Mouse (Mus musculus) C2C12 (cell line): ENCODE results near the gene Sdhaf1. TPM values are rescaled to one million over a fixed set of nuclear protein-coding genes. Genes with fewer than 3 reads are reported as not detected.

Experiments used
- H3K27me3 ChIP-seq: one replicate; pipeline ENCODE4 v1.6.1; 2011; ENCODE audit not compliant: control insufficient read depth, insufficient read depth, insufficient read length
- H3K36me3 ChIP-seq: one replicate; pipeline ENCODE4 v1.6.1; 2011; ENCODE audit not compliant: control insufficient read depth, insufficient read depth
- H3K4me3 ChIP-seq: one replicate; pipeline ENCODE4 v1.5.1; 2011; ENCODE audit warnings: mild to moderate bottlenecking, control low read depth; ENCODE audit not compliant: poor library complexity, insufficient read depth, severe bottlenecking
- H3K79me2 ChIP-seq: one replicate; pipeline ENCODE4 v1.6.1; 2011; ENCODE audit not compliant: control insufficient read depth, insufficient read depth
- H3K79me3 ChIP-seq: one replicate; pipeline ENCODE4 v1.6.1; 2011; ENCODE audit warnings: low read depth, control low read depth
- H3ac ChIP-seq: one replicate; pipeline ENCODE3; 2011; ENCODE audit warnings: low read depth; ENCODE audit not compliant: control insufficient read depth, insufficient read length
- CEBPB ChIP-seq: IDR thresholded peaks from one replicate; pipeline ENCODE4 v1.6.1; 2011; ENCODE audit warnings: low read depth, mild to moderate bottlenecking, control low read depth, moderate library complexity
- CTCF ChIP-seq: IDR thresholded peaks from one replicate; pipeline ENCODE4 v1.5.1; 2011; ENCODE audit not compliant: control insufficient read depth, insufficient read depth, insufficient read length
- FOSL1 ChIP-seq: IDR thresholded peaks from one replicate; pipeline ENCODE4 v1.8.0; 2011; ENCODE audit warnings: mild to moderate bottlenecking, low read length; ENCODE audit not compliant: poor library complexity, insufficient read depth, severe bottlenecking
- MAX ChIP-seq: IDR thresholded peaks from one replicate; pipeline ENCODE4 v1.6.1; 2011; ENCODE audit warnings: mild to moderate bottlenecking, control low read depth
- MYOD1 ChIP-seq: IDR thresholded peaks from one replicate; pipeline ENCODE4 v1.6.1; 2011; ENCODE audit warnings: low read depth; ENCODE audit not compliant: control insufficient read depth, insufficient read length
- MYOG ChIP-seq: IDR thresholded peaks from one replicate; pipeline ENCODE4 v1.6.1; 2011; ENCODE audit not compliant: control insufficient read depth, insufficient read length; ENCODE audit errors: extremely low read depth
- USF1 ChIP-seq: IDR thresholded peaks from one replicate; pipeline ENCODE4 v1.6.1; 2011; ENCODE audit warnings: low read depth, mild to moderate bottlenecking, control low read depth, moderate library complexity
- polyA plus RNA-seq: library from polyadenylated mRNA; unstranded; fragments of >200 nt; fragmentation: generic; extraction: Trizol; gene quantifications from one replicate; pipeline ENCODE4 v1.2.1, GENCODE M21; 2012; ENCODE audit warnings: missing spikeins

The Sdhaf1 gene
- polyA plus RNA-seq, 1 experiment = 9.9 TPM

- Histone ChIP-seq H3K36me3 (no peaks in the 10 kb centered on the region), H3K79me2 (no peaks in the 10 kb centered on the region), H3K27me3 (peaks cover 48% of the 10 kb centered on the region), H3ac (no peak overlapping the region), H3K79me3 (no peaks in the 10 kb centered on the region), H3K4me3 (no peak overlapping the region)
- TF ChIP-seq MYOG (no peak), FOSL1 (no peak), CTCF (no peak), MYOD1 (no peak), USF1 (no peak), CEBPB (no peak), MAX (no peak)
These were observed 15.9 kb upstream of the Sdhaf1 start for GRCm38 (mm10) chr7:30339432-30340109.

GRCm38 (mm10) chr7:30336384-30336783 is 12.7 kb upstream of the Sdhaf1 start:
- TF ChIP-seq CTCF (peak; percentile 43), FOSL1 (no peak)
- Histone ChIP-seq H3K4me3 (no peak overlapping the region), H3K36me3 (no peaks in the 10 kb centered on the region), H3K79me3 (no peaks in the 10 kb centered on the region), H3K27me3 (peaks cover 38% of the 10 kb centered on the region), H3K79me2 (no peaks in the 10 kb centered on the region), H3ac (no peak overlapping the region)

- no peak overlapping the region for H3ac ChIP-seq
- no peaks in the 10 kb centered on the region for H3K79me3 ChIP-seq
- H3K79me2 ChIP-seq = no peaks in the 10 kb centered on the region
- H3K27me3 ChIP-seq = peaks cover 32% of the 10 kb centered on the region
- no peaks in the 10 kb centered on the region for H3K36me3 ChIP-seq
- H3K4me3 ChIP-seq = no peak overlapping the region
- TF ChIP-seq MYOG (no peak), MAX (no peak), USF1 (no peak), CTCF (no peak), FOSL1 (no peak), MYOD1 (no peak), CEBPB (no peak)
These were observed 12.0 kb upstream of the Sdhaf1 start for GRCm38 (mm10) chr7:30335688-30336087.

- no peaks in the 10 kb centered on the region for H3K36me3 ChIP-seq
- peaks cover 27% of the 10 kb centered on the region for H3K27me3 ChIP-seq
- H3K79me2 ChIP-seq = no peaks in the 10 kb centered on the region
- H3K79me3 ChIP-seq = no peaks in the 10 kb centered on the region
- no peak overlapping the region for H3ac ChIP-seq
- TF ChIP-seq MYOG (no peak), MYOD1 (no peak), MAX (no peak), CEBPB (no peak), FOSL1 (no peak), USF1 (no peak), CTCF (no peak)
- H3K4me3 ChIP-seq = no peak overlapping the region
These were observed 10.9 kb upstream of the Sdhaf1 start for GRCm38 (mm10) chr7:30334563-30334962.

GRCm38 (mm10) chr7:30333436-30333835 is 9.7 kb upstream of the Sdhaf1 start:
- no peak overlapping the region for H3ac ChIP-seq
- peaks cover 21% of the 10 kb centered on the region for H3K27me3 ChIP-seq
- no peaks in the 10 kb centered on the region for H3K79me3 ChIP-seq
- no peaks in the 10 kb centered on the region for H3K36me3 ChIP-seq
- TF ChIP-seq MYOD1 (no peak), MAX (no peak), CTCF (no peak), MYOG (no peak), USF1 (no peak), FOSL1 (no peak), CEBPB (no peak)
- H3K79me2 ChIP-seq = no peaks in the 10 kb centered on the region
- H3K4me3 ChIP-seq = no peak overlapping the region

GRCm38 (mm10) chr7:30332622-30333259 is 9.0 kb upstream of the Sdhaf1 start:
- Histone ChIP-seq H3K79me2 (no peaks in the 10 kb centered on the region), H3K36me3 (no peaks in the 10 kb centered on the region), H3K27me3 (peaks cover 21% of the 10 kb centered on the region), H3ac (no peak overlapping the region), H3K4me3 (no peak overlapping the region), H3K79me3 (no peaks in the 10 kb centered on the region)
- TF ChIP-seq MAX (no peak), CEBPB (no peak), USF1 (no peak), FOSL1 (no peak), MYOG (no peak), MYOD1 (no peak), CTCF (no peak)
